Mouse (Mus musculus) kidney, embryonic 14.5 days (tissue): ENCODE results near the gene Fbxl17. TPM values are rescaled to one million over a fixed set of nuclear protein-coding genes. Genes with fewer than 3 reads are reported as not detected.

Experiments
- ATAC-seq: fragments of 200-750 bp; cut with Nextera tagmentation; 2 replicates; pipeline ENCODE4 v1.8.0; 2017; ENCODE audit warnings: moderate number of reproducible peaks, mild to moderate bottlenecking, moderate TSS enrichment, moderate library complexity; ENCODE audit not compliant: low FRiP score, low TSS enrichment
- H3K27ac ChIP-seq: fragments of 300-500 bp; sonication (generic); 2 replicates; pipeline ENCODE4 v1.5.1; 2014; ENCODE audit warnings: low read depth, mild to moderate bottlenecking, low read length, moderate library complexity, mixed read lengths
- H3K27me3 ChIP-seq: fragments of 300-500 bp; sonication (generic); 2 replicates; pipeline ENCODE4 v1.6.1; 2014; ENCODE audit warnings: mild to moderate bottlenecking, low read length; ENCODE audit not compliant: control insufficient read depth, insufficient read depth
- H3K36me3 ChIP-seq: fragments of 300-500 bp; sonication (generic); 2 replicates; pipeline ENCODE4 v1.6.1; 2014; ENCODE audit warnings: low read length, mixed read lengths; ENCODE audit not compliant: control insufficient read depth, insufficient read depth
- H3K4me1 ChIP-seq: fragments of 300-500 bp; sonication (generic); 2 replicates; pipeline ENCODE4 v1.6.1; 2014; ENCODE audit warnings: low read length, mixed read lengths; ENCODE audit not compliant: control insufficient read depth, insufficient read depth
- H3K4me2 ChIP-seq: fragments of 300-500 bp; sonication (generic); replicated peaks from 2 replicates; pipeline ENCODE4 v1.6.1; 2014; ENCODE audit warnings: low read depth, mild to moderate bottlenecking, low read length
- H3K4me3 ChIP-seq: fragments of 300-500 bp; sonication (generic); 2 replicates; pipeline ENCODE4 v1.5.1; 2014; ENCODE audit warnings: mild to moderate bottlenecking, low read length
- H3K9ac ChIP-seq: fragments of 300-500 bp; sonication (generic); 2 replicates; pipeline ENCODE4 v1.6.1; 2014; ENCODE audit warnings: low read depth, mild to moderate bottlenecking, low read length, moderate library complexity
- H3K9me3 ChIP-seq: fragments of 300-500 bp; sonication (generic); 2 replicates; pipeline ENCODE4 v1.6.1; 2016; ENCODE audit warnings: low read length; ENCODE audit not compliant: control insufficient read depth
- WGBS: fragments of 180-500 bp; shearing (Covaris S2); extraction: QIAGEN DNeasy Blood & Tissue Kit; methylation state at CpG from one replicate; pipeline ENCODE4 v1.1.7; 2014; 5-methylcytosine and 5-hydroxymethylcytosine counted together
- polyA plus RNA-seq: library from polyadenylated mRNA; unstranded; fragments of >200 nt; fragmentation: Nextera tagmentation; extraction: Ambion mirVana; gene quantifications from 2 replicates; pipeline ENCODE4 v1.2.1, GENCODE M21; 2014

The Fbxl17 gene
- polyA plus RNA-seq, 1 experiment from 2014 or later, result 8.8 TPM

DNA sequence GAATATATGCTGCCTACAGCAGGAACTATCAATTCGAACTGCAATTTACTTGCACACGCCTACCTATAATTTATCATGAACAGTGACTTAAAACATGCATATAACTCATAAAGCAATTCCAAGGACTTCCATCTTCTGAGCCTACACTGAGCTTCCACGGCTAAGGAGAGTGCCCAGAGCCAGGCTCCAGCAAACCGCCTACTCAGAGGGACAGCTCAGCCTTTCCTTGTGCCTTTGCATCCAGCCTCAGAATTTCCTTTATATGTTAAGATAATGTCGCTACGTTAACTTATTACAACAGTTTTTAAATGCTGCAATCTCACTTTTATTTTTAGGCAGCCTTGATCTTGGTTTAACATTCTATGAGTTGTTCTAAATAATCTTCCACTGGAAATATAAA lies 80.3 kb downstream of the Fbxl17 start:
- H3K27ac ChIP-seq, result no peak overlapping the region
- WGBS, result 83% methylated on average over 6 of the region's 6 CpGs

DNA sequence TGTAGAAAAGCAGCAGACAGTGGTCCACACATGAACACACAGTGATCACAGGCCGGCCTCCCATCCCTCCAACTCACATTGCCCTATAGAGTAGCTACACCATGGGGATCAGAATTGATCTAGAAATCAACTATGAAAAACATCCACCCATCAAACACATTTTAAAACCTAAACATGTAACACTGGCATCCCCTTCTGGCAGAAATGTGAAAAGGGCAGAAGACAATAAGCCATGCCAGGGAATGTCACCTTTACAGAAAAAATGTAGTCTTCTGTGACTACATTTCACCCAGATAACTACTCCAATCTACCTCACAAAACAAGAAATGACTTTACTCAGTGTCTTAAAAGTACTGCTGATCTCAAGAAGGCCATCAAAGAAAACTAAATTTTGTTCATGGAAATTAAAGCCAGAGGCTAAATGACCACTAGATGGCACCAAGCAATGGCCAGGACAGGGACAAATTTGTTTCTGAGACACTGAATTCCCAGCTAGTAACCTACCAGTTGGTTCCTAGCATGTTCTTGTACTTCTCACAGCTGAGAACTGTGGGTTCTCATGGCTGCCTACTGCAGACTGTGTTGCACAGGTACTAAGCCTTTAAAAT lies 85.7 kb downstream of the Fbxl17 start:
- no peaks in the 10 kb centered on the region for H3K4me1 ChIP-seq
- H3K4me3 ChIP-seq, result no peak overlapping the region
- no peak overlapping the region for H3K27ac ChIP-seq
- H3K4me2 ChIP-seq, result no peak overlapping the region
- no peaks in the 10 kb centered on the region for H3K36me3 ChIP-seq
- no peak overlapping the region for H3K9ac ChIP-seq
- WGBS, result 92% methylated on average over 1 of the region's 1 CpGs
- no peaks in the 10 kb centered on the region for H3K27me3 ChIP-seq
- ATAC-seq, result no peak
- no peaks in the 10 kb centered on the region for H3K9me3 ChIP-seq

More for the DNA sequence above, 80.3 kb downstream of the Fbxl17 start:
- Histone ChIP-seq H3K27me3 (no peaks in the 10 kb centered on the region), H3K9ac (no peak overlapping the region), H3K4me2 (no peak overlapping the region), H3K9me3 (no peaks in the 10 kb centered on the region), H3K4me3 (no peak overlapping the region), H3K4me1 (no peaks in the 10 kb centered on the region), H3K36me3 (no peaks in the 10 kb centered on the region)
- ATAC-seq, result no peak

DNA sequence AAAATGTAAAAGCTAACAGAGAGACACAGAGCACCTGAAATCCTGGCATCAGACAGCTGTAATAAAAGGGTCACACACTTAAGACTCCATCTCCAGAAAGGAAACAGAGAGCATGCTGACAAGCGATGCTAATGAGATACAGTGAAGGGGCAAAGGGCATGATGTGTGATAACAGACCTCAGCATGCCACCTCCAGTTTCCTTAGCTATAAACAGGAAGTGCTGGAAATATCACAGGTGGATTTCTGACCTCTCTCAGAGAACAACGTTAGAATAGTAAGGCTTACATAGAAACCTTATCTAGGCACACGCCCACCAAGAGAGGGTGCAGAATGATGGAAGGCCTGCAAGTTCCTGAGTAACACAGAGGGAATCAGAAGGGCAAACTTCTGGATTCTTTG lies 88.3 kb downstream of the Fbxl17 start:
- ATAC-seq, result no peak
- Histone ChIP-seq H3K4me3 (no peak overlapping the region), H3K4me2 (no peak overlapping the region), H3K36me3 (no peaks in the 10 kb centered on the region), H3K9me3 (no peaks in the 10 kb centered on the region), H3K9ac (no peak overlapping the region), H3K4me1 (no peaks in the 10 kb centered on the region; the same call in 1 of the 2 replicates), H3K27ac (no peak overlapping the region), H3K27me3 (no peaks in the 10 kb centered on the region)
- WGBS, result 55% methylated on average over 3 of the region's 3 CpGs

DNA sequence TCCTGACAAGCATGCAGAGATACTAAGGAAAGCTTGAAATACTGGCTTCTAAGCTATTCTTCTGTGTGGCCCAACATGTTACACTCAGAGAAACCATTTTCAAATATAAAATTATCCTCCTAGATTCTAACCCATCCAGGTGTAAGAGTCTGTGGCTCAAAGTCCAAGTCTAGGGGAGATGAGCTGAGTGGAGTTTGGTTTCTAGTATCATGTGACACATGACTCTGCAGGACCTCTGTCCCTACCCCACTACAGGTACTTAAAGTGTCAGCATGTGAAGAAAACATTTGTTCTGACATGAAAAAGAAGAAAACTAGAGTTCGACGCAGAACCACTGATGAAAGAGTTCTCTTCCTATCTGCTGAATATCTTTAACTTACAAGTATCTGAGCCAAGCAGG lies 89.7 kb downstream of the Fbxl17 start:
- no peak for ATAC-seq
- H3K27me3 ChIP-seq, result no peaks in the 10 kb centered on the region
- H3K4me1 ChIP-seq, result no peaks in the 10 kb centered on the region; the same call in 1 of the 2 replicates
- no peak overlapping the region for H3K9ac ChIP-seq
- H3K4me3 ChIP-seq, result no peak overlapping the region
- H3K36me3 ChIP-seq, result no peaks in the 10 kb centered on the region
- no peaks in the 10 kb centered on the region for H3K9me3 ChIP-seq
- WGBS, result 60% methylated on average over 2 of the region's 2 CpGs
- no peak overlapping the region for H3K27ac ChIP-seq
- no peak overlapping the region for H3K4me2 ChIP-seq

DNA sequence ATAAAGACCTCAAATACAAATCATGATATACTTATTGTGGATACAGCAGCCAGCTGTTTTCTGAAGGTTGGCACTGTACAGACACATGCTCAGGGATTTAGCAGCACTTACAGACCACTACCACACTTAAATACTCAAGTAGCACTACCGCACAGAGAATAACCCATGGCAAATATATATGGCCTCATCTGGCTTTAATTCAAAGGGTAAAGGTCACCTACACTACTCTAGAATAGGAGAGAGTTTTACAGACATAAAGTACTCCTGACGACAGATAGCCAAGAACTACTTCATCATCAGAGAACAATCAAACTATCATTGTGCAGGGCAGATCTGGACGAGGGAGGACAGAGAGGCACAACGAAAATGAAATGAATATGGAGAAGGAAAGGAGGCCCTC lies 93.9 kb downstream of the Fbxl17 start:
- no peaks in the 10 kb centered on the region for H3K27me3 ChIP-seq
- peaks cover 25% of the 10 kb centered on the region for H3K4me1 ChIP-seq
- no peaks in the 10 kb centered on the region for H3K36me3 ChIP-seq
- peak; percentile 12; the same call in 1 of the 2 replicates for ATAC-seq
- no peak overlapping the region for H3K27ac ChIP-seq
- H3K9ac ChIP-seq, result no peak overlapping the region
- H3K4me2 ChIP-seq, result no peak overlapping the region
- no peaks in the 10 kb centered on the region for H3K9me3 ChIP-seq
- H3K4me3 ChIP-seq, result no peak overlapping the region
- WGBS, result 25% methylated on average over 4 of the region's 4 CpGs

DNA sequence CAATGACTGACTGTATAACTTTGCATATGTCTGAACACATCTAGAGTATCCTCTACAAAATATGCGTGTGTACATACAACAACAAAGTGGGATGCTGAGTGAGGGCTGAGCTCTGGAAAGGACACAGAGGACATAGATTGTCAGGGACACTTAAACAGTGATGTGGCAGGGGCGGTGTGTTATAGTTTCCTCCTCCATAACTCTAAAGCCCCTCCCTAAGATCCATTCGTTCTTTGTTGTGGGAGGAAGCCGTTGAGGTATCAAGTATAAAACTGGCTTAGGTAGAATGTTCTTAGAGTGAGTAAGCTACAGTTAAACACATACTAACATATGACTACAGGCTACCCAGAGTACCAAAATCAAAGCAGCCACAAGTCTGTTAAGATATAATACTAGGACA lies 94.3 kb downstream of the Fbxl17 start:
- H3K9ac ChIP-seq, result no peak overlapping the region
- no peak overlapping the region for H3K4me3 ChIP-seq
- no peak overlapping the region for H3K4me2 ChIP-seq
- peaks cover 25% of the 10 kb centered on the region for H3K4me1 ChIP-seq
- no peak overlapping the region for H3K27ac ChIP-seq
- H3K9me3 ChIP-seq, result no peaks in the 10 kb centered on the region
- H3K27me3 ChIP-seq, result no peaks in the 10 kb centered on the region
- no peak for ATAC-seq
- H3K36me3 ChIP-seq, result no peaks in the 10 kb centered on the region
- WGBS, result 27% methylated on average over 4 of the region's 4 CpGs

DNA sequence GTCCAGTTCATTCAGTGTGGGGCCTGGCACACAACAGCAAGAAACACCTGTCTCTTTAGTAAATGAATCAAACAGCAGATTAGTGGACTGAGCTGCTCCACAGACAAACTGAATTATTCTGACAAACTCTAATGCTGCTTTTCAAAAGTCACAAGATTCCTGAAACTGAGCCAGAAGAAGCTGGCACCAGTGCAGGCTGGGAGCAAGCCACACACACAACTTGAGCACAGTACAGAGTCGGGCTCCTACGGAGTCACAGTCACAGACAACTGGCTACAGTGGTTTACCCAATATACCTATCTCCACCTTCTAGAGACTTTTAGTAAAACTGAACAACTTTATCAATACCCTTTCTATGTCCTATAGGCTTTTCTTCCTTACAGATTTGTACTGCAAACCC lies 94.8 kb downstream of the Fbxl17 start:
- no peak overlapping the region for H3K27ac ChIP-seq
- no peaks in the 10 kb centered on the region for H3K9me3 ChIP-seq
- H3K4me2 ChIP-seq, result no peak overlapping the region
- H3K4me1 ChIP-seq, result peaks cover 25% of the 10 kb centered on the region
- no peaks in the 10 kb centered on the region for H3K27me3 ChIP-seq
- ATAC-seq, result no peak
- no peak overlapping the region for H3K9ac ChIP-seq
- WGBS, result 60% methylated on average over 2 of the region's 2 CpGs
- H3K36me3 ChIP-seq, result no peaks in the 10 kb centered on the region
- no peak overlapping the region for H3K4me3 ChIP-seq

DNA sequence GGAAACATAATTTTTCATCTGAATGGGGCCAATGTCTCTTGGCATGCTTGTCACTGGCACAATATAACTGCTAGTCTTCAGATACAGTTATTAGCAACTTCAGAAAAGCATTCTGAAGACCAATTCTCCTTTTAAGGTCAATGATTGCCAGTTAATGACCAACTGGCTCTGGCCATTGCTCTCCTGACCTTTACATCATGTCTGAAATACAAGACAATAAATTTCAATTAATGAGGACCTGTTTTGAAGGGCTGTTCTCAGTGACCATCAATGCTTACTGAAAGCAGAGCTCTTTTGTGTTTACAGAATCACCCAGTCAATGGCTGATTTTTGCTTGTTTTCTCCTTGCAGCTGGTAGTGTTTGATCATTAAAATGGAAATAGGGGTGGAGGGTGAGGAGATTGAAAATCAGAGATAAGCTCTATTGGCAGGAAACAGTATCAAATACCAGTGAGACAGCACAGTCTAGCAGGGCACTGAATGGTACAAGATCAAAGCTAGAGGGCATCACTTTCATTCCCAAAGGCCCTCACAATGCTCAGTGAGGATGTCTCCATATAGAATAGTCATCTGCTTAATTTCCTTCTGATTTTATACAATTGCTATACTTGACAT lies 95.9 kb downstream of the Fbxl17 start:
- no peak overlapping the region for H3K27ac ChIP-seq
- ATAC-seq, result no peak
- H3K4me2 ChIP-seq, result no peak overlapping the region
- H3K4me1 ChIP-seq, result peaks cover 25% of the 10 kb centered on the region
- H3K4me3 ChIP-seq, result no peak overlapping the region
- H3K36me3 ChIP-seq, result no peaks in the 10 kb centered on the region
- no peak overlapping the region for H3K9ac ChIP-seq
- no peaks in the 10 kb centered on the region for H3K27me3 ChIP-seq
- H3K9me3 ChIP-seq, result no peaks in the 10 kb centered on the region

DNA sequence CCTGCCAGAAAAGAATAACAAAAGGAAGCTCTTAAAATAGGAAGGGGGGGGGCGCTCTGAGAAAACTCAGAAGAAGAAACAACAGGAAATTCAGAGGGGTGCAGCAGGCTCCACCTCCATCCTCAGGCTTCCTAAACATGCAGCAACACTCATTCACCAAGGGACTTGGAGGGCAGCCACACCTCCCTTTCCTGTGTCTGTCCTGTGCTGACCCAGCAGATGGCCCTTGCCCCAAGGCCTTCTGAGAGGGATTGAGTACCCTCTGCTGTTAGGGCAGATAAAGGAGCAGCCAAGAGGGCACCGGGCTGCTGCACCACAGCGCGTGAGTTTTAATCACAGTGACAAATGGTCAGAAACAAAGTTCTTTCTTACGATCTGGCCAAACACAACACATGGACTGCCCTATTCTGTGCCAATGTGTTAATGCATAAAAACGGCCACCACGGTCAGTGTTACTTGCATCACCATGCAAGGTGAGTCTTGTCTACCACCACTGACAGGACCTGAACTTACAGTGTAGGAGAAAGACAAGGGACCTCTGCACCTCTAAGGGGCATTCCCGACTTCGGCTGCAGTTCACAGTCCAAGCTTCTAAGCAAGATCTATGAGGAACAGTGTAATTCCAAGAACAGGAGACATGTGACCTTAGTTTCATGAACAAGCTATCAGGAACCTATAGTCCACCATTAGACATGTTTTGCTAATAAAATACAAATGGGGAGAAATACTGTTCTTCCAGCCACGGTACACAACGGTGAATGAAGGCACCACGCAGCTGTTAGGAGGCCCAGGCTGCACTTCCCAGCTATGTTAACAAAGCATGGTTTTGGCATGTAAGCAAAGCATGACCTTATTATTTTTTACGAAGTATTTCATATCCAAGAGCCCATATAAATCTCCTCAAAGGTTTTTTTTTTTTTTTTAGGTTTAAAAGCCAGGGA lies 96.8 kb downstream of the Fbxl17 start:
- ATAC-seq, result peak; percentile 61; the same call in 1 of the 2 replicates

More for the DNA sequence above, 96.8 kb downstream of the Fbxl17 start:
- Histone ChIP-seq H3K4me3 (no peak overlapping the region), H3K4me1 (peaks cover 25% of the 10 kb centered on the region), H3K27ac (no peak overlapping the region), H3K36me3 (no peaks in the 10 kb centered on the region), H3K27me3 (no peaks in the 10 kb centered on the region), H3K9ac (no peak overlapping the region), H3K9me3 (no peaks in the 10 kb centered on the region), H3K4me2 (no peak overlapping the region)
- WGBS, result 47% methylated on average over 13 of the region's 13 CpGs
